Mouse (Mus musculus) liver, embryonic 16.5 days (tissue): ENCODE results near the gene Nfib. TPM values are rescaled to one million over a fixed set of nuclear protein-coding genes. Genes with fewer than 3 reads are reported as not detected.
A peak's percentile ranks its signal among the peaks of the same experiment; 100 is the strongest.

Source experiments
- ATAC-seq: fragments of 200-750 bp; cut with Nextera tagmentation; 2 replicates; pipeline ENCODE4 v1.8.0; 2017; ENCODE audit warnings: low read depth, mild to moderate bottlenecking, moderate number of reproducible peaks, moderate library complexity
- H3K27ac ChIP-seq: fragments of 300-500 bp; sonication (generic); 2 replicates; pipeline ENCODE4 v1.5.1; 2014; ENCODE audit warnings: mild to moderate bottlenecking, low read length
- H3K27me3 ChIP-seq: fragments of 300-500 bp; sonication (generic); 2 replicates; pipeline ENCODE4 v1.6.1; 2014; ENCODE audit warnings: low read depth, low read length, mixed read lengths; ENCODE audit not compliant: control insufficient read depth, insufficient read depth
- H3K36me3 ChIP-seq: fragments of 300-500 bp; sonication (generic); 2 replicates; pipeline ENCODE4 v1.6.1; 2014; ENCODE audit warnings: mild to moderate bottlenecking; ENCODE audit not compliant: control insufficient read depth, insufficient read depth
- H3K4me1 ChIP-seq: fragments of 300-500 bp; sonication (generic); 2 replicates; pipeline ENCODE4 v1.6.1; 2014; ENCODE audit warnings: low read depth, low read length, mixed read lengths; ENCODE audit not compliant: control insufficient read depth
- H3K4me2 ChIP-seq: fragments of 300-500 bp; sonication (generic); 2 replicates; pipeline ENCODE4 v1.6.1; 2014; ENCODE audit warnings: low read depth, low read length, mixed read lengths
- H3K4me3 ChIP-seq: fragments of 300-500 bp; sonication (generic); 2 replicates; pipeline ENCODE4 v1.5.1; 2014; ENCODE audit warnings: low read depth, mild to moderate bottlenecking, low read length
- H3K9ac ChIP-seq: fragments of 300-500 bp; sonication (generic); 2 replicates; pipeline ENCODE4 v1.6.1; 2014; ENCODE audit warnings: low read depth, low read length
- H3K9me3 ChIP-seq: fragments of 300-500 bp; sonication (generic); replicated peaks from 2 replicates; pipeline ENCODE4 v1.6.1; 2016; ENCODE audit warnings: low read length; ENCODE audit not compliant: control insufficient read depth
- WGBS: fragments of 180-500 bp; shearing (Covaris S2); extraction: QIAGEN DNeasy Blood & Tissue Kit; methylation state at CpG from one replicate; pipeline ENCODE4 v1.1.7; 2014; ENCODE audit not compliant: insufficient replicate concordance; 5-methylcytosine and 5-hydroxymethylcytosine counted together
- polyA plus RNA-seq: library from polyadenylated mRNA; unstranded; fragments of >200 nt; fragmentation: Nextera tagmentation; extraction: Ambion mirVana; gene quantifications from 2 replicates; pipeline ENCODE4 v1.2.1, GENCODE M21; 2015

Nfib gene
- polyA plus RNA-seq, 1 experiment from 2014 or later, result 5.4 TPM

GRCm38 (mm10) chr4:82463189-82463715 is 242.3 kb downstream of the Nfib start:
- WGBS, result 60% methylated on average over 7 of the region's 7 CpGs
- Histone ChIP-seq H3K4me2 (no peak overlapping the region), H3K27ac (no peak overlapping the region), H3K9me3 (no peaks in the 10 kb centered on the region), H3K36me3 (no peaks in the 10 kb centered on the region), H3K27me3 (no peaks in the 10 kb centered on the region), H3K9ac (no peak overlapping the region), H3K4me1 (peaks cover 2% of the 10 kb centered on the region), H3K4me3 (no peak overlapping the region)
- ATAC-seq, result no peak

DNA sequence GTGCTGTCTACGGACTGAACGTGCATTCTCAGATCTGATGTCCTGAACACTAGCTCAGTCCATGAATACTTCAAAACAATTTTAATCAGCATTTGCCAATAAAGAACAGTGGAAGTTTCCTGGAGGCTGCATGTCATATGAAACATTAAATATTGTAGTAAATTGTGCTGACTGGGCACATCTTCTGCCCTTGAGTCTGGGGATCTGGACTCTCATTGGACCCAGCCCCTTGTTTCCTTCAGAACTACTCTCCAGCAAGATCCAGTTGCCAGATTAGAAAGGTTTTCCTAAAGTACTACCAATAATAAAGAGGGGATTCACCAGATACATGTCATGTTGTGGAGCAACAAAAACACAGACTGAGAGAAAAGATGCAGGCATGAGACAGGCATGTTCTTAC is 243.9 kb downstream of the Nfib start:
- H3K9me3 ChIP-seq, result no peaks in the 10 kb centered on the region
- peaks cover 2% of the 10 kb centered on the region for H3K4me1 ChIP-seq
- H3K27me3 ChIP-seq, result no peaks in the 10 kb centered on the region
- no peak overlapping the region for H3K4me3 ChIP-seq
- WGBS, result 75% methylated on average over 2 of the region's 2 CpGs
- H3K36me3 ChIP-seq, result no peaks in the 10 kb centered on the region
- ATAC-seq, result no peak
- no peak overlapping the region for H3K9ac ChIP-seq
- H3K4me2 ChIP-seq, result no peak overlapping the region
- H3K27ac ChIP-seq, result no peak overlapping the region

DNA sequence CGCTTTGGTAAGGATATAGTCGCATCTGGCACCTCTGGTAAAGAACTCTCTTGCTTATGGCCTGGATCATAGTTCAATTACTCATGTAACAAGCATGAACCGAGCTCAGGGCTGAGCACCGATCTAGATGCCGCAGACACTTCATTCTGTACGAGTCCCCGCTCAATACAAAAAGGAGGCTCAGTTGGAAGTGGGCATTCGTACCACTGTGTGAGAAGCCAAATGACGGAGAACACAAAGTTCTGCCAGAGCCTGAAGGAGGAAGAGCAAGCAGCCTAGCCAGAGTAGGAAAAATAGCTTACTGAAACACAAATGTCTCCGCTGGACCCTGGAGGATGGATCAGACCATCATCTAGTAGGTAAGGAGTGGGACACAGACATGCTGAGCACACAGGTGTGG is 246.7 kb downstream of the Nfib start:
- no peak overlapping the region for H3K27ac ChIP-seq
- no peaks in the 10 kb centered on the region for H3K9me3 ChIP-seq
- no peak overlapping the region for H3K4me2 ChIP-seq
- H3K27me3 ChIP-seq, result no peaks in the 10 kb centered on the region
- H3K36me3 ChIP-seq, result no peaks in the 10 kb centered on the region
- H3K4me3 ChIP-seq, result no peak overlapping the region
- no peak overlapping the region for H3K9ac ChIP-seq
- 78% methylated on average over 10 of the region's 10 CpGs for WGBS
- no peaks in the 10 kb centered on the region; the same call in 1 of the 2 replicates for H3K4me1 ChIP-seq
- ATAC-seq, result no peak

- H3K4me1 ChIP-seq, result peaks cover 3% of the 10 kb centered on the region
- 77% methylated on average over 5 of the region's 5 CpGs for WGBS
These were observed 248.6 kb downstream of the Nfib start for GRCm38 (mm10) chr4:82456908-82457307.

GRCm38 (mm10) chr4:82456323-82456713 is 249.2 kb downstream of the Nfib start:
- 47% methylated on average over 3 of the region's 3 CpGs for WGBS
- peaks cover 3% of the 10 kb centered on the region for H3K4me1 ChIP-seq
- no peak overlapping the region for H3K9ac ChIP-seq
- H3K27ac ChIP-seq, result no peak overlapping the region
- no peaks in the 10 kb centered on the region for H3K9me3 ChIP-seq
- H3K4me3 ChIP-seq, result no peak overlapping the region
- H3K27me3 ChIP-seq, result no peaks in the 10 kb centered on the region
- no peak overlapping the region for H3K4me2 ChIP-seq
- ATAC-seq, result no peak
- H3K36me3 ChIP-seq, result no peaks in the 10 kb centered on the region

More at GRCm38 (mm10) chr4:82456908-82457307, 248.6 kb downstream of the Nfib start:
- ATAC-seq, result no peak
- Histone ChIP-seq H3K27me3 (no peaks in the 10 kb centered on the region), H3K27ac (no peak overlapping the region), H3K9ac (no peak overlapping the region), H3K4me2 (no peak overlapping the region), H3K9me3 (no peaks in the 10 kb centered on the region), H3K36me3 (no peaks in the 10 kb centered on the region), H3K4me3 (no peak overlapping the region)

- no peak for ATAC-seq
- Histone ChIP-seq H3K4me1 (peaks cover 3% of the 10 kb centered on the region), H3K4me3 (no peak overlapping the region), H3K9me3 (no peaks in the 10 kb centered on the region), H3K27ac (no peak overlapping the region), H3K27me3 (no peaks in the 10 kb centered on the region), H3K4me2 (no peak overlapping the region), H3K9ac (no peak overlapping the region), H3K36me3 (no peaks in the 10 kb centered on the region)
- 71% methylated on average over 8 of the region's 8 CpGs for WGBS
These were observed 249.8 kb downstream of the Nfib start for GRCm38 (mm10) chr4:82455617-82456322.

DNA sequence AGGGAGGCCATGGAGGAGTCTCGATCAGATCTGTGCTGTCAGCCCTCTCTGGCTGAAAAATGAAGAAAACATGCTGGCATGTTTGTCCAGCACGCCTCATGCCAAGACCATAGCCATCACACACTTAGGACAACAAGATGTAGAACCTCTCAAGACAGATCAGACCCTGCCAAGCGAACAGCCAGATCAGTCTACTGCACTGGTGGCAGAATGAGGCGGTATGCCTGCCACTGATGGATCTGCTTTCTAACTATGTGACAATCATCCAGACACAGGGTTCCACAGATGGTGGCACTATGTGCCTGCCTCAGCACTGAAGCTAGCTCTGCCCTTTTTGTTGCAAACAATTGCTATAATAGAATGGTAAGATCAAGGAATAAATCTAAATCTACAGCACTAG is 250.6 kb downstream of the Nfib start:
- WGBS, result 69% methylated on average over 4 of the region's 4 CpGs
- H3K9ac ChIP-seq, result no peak overlapping the region

DNA sequence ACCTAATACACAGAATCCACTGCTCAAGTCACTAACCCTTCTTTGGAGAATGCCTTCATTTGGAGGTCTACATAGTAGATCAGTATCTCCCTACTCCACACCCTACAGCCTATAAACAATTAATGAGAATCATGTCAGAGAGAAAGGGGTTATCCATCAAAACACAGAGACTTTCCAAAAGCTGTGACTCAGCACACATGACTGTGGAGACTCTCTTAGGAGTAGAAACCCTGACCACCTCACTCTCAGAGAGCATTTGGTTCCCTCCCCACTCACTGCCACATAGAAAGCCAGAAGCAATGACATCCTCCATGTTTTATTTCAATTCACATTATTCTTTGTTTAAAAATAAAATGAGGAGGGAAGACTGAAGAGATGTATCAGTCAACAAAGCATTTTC is 252.2 kb downstream of the Nfib start:
- no peak overlapping the region for H3K4me2 ChIP-seq
- no peaks in the 10 kb centered on the region for H3K9me3 ChIP-seq
- H3K36me3 ChIP-seq, result no peaks in the 10 kb centered on the region
- no peak overlapping the region for H3K4me3 ChIP-seq
- H3K27me3 ChIP-seq, result no peaks in the 10 kb centered on the region
- H3K9ac ChIP-seq, result no peak overlapping the region
- H3K4me1 ChIP-seq, result peaks cover 3% of the 10 kb centered on the region
- no peak for ATAC-seq
- no peak overlapping the region for H3K27ac ChIP-seq

More for the DNA sequence above, 250.6 kb downstream of the Nfib start:
- no peaks in the 10 kb centered on the region for H3K9me3 ChIP-seq
- H3K27me3 ChIP-seq, result no peaks in the 10 kb centered on the region
- H3K27ac ChIP-seq, result no peak overlapping the region
- no peak for ATAC-seq
- no peaks in the 10 kb centered on the region for H3K36me3 ChIP-seq
- H3K4me2 ChIP-seq, result no peak overlapping the region
- H3K4me3 ChIP-seq, result no peak overlapping the region
- peaks cover 3% of the 10 kb centered on the region for H3K4me1 ChIP-seq

DNA sequence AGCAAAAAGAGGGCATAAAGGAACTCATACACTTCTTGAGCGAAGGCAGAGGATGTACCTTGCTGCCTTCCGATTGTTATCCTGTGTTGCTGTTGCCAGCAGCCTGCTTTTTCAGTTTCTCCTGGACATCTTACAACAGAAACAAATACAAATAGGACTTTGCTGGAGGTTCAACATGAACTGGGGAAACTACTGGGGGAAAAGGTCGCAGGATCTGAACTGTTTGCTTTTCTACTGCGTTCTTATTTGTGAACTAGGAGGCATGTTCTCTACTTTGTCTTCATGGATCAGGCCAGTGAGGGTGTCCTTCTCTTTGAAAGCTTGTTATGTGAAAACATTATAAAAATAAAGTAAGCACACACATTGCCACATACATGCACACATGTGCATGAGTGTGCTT is 252.6 kb downstream of the Nfib start:
- Histone ChIP-seq H3K9me3 (no peaks in the 10 kb centered on the region), H3K27me3 (no peaks in the 10 kb centered on the region), H3K27ac (peak overlapping the region; percentile 66), H3K9ac (no peak overlapping the region), H3K4me1 (peaks cover 3% of the 10 kb centered on the region), H3K4me3 (no peak overlapping the region), H3K36me3 (no peaks in the 10 kb centered on the region), H3K4me2 (peak overlapping the region; percentile 36; the same call in 1 of the 2 replicates)
- 53% methylated on average over 4 of the region's 4 CpGs for WGBS
- ATAC-seq, result no peak
